Mouse (Mus musculus) liver, embryonic 12.5 days (tissue): ENCODE results near the gene Ube3b. TPM values are rescaled to one million over a fixed set of nuclear protein-coding genes. Genes with fewer than 3 reads are reported as not detected.

ENCODE experiments used
- ATAC-seq: fragments of 200-750 bp; cut with Nextera tagmentation; 2 replicates; pipeline ENCODE4 v1.8.0; 2017; ENCODE audit warnings: moderate number of reproducible peaks, mild to moderate bottlenecking, moderate library complexity
- H3K27ac ChIP-seq: fragments of 300-500 bp; sonication (generic); 2 replicates; pipeline ENCODE4 v1.5.1; 2016; ENCODE audit warnings: mild to moderate bottlenecking
- H3K27me3 ChIP-seq: fragments of 300-500 bp; sonication (generic); replicated peaks from 2 replicates; pipeline ENCODE4 v1.6.1; 2016; ENCODE audit warnings: mild to moderate bottlenecking, moderate library complexity
- H3K36me3 ChIP-seq: fragments of 300-500 bp; sonication (generic); 2 replicates; pipeline ENCODE4 v1.6.1; 2016; ENCODE audit warnings: mild to moderate bottlenecking, moderate library complexity
- H3K4me1 ChIP-seq: fragments of 300-500 bp; sonication (generic); 2 replicates; pipeline ENCODE4 v1.6.1; 2016
- H3K4me2 ChIP-seq: fragments of 300-500 bp; sonication (generic); 2 replicates; pipeline ENCODE4 v1.6.1; 2016; ENCODE audit warnings: mild to moderate bottlenecking, moderate library complexity
- H3K4me3 ChIP-seq: fragments of 300-500 bp; sonication (generic); 2 replicates; pipeline ENCODE4 v1.5.1; 2016; ENCODE audit warnings: mild to moderate bottlenecking, moderate library complexity
- H3K9ac ChIP-seq: fragments of 300-500 bp; sonication (generic); 2 replicates; pipeline ENCODE4 v1.6.1; 2016; ENCODE audit warnings: mild to moderate bottlenecking, moderate library complexity
- H3K9me3 ChIP-seq: fragments of 300-500 bp; sonication (generic); replicated peaks from 2 replicates; pipeline ENCODE4 v1.6.1; 2016; ENCODE audit warnings: mild to moderate bottlenecking, moderate library complexity
- WGBS: fragments of 180-500 bp; shearing (Covaris S2); methylation state at CpG from one replicate; pipeline ENCODE4 v1.1.7; 2016; ENCODE audit not compliant: insufficient replicate concordance; 5-methylcytosine and 5-hydroxymethylcytosine counted together
- microRNA-seq: library from miRNA; unstranded; fragments of <30 nt; microRNA quantifications from one replicate; pipeline ENCODE4, GENCODE M21; 2017
- polyA plus RNA-seq: library from polyadenylated mRNA; unstranded; fragments of >200 nt; fragmentation: Nextera tagmentation; extraction: Ambion mirVana; gene quantifications from 2 replicates; pipeline ENCODE4 v1.2.1, GENCODE M21; 2016

Gene Ube3b
- polyA plus RNA-seq, 1 experiment from 2014 or later, result 26.5 TPM

DNA sequence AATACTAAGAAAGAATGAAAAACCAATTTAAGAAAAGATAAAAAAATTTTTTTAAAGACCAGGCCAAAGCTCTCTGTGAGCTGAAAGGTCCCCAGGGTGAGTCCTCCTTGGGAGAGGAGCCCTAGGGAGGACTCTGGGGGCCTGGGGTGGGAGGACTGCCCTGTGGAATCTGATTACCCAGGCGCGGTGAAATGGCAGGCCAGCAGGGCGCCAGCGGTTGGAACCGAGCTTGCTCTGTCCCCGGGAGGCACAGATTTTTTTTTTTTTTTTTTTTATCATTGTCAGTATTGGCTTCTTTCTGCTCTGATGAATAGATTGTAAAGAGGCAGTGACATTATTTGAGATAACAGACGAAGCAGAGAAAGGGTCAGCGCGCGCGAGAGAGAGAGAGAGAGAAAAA lies 86.6 kb downstream of the Ube3b start:
- Histone ChIP-seq H3K9me3 (no peaks in the 10 kb centered on the region), H3K4me2 (peak overlapping the region; percentile 59), H3K4me3 (peak overlapping the region; percentile 25), H3K27me3 (peaks cover 6% of the 10 kb centered on the region; the same call in 1 of the 2 replicates), H3K4me1 (peaks cover 14% of the 10 kb centered on the region; the same call in 1 of the 2 replicates), H3K36me3 (no peaks in the 10 kb centered on the region), H3K27ac (no peak overlapping the region), H3K9ac (no peak overlapping the region)
- 7% methylated on average over 11 of the region's 11 CpGs for WGBS
- ATAC-seq, result no peak

DNA sequence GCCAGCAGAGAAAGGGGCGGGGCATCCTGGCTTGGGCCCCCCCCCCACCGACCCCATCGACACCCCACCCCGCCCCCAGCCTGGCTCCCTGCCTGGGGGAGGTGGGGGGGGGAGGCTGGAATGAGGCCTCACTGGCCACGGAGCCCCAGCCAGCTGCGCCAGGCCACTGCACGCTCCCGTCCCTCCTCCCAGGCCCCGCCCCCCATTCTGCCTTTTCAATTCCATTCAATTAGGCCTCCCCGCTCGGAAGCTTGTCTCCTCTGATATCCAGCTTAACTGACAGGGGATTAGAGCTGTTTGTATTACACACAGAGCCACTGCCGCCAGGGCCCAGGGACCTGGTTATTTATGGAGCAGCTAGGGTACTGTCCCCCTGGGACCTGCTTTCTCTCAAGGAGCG lies 87.0 kb downstream of the Ube3b start:
- H3K9ac ChIP-seq, result no peak overlapping the region
- H3K27ac ChIP-seq, result peak overlapping the region; percentile 20; the same call in 1 of the 2 replicates

DNA sequence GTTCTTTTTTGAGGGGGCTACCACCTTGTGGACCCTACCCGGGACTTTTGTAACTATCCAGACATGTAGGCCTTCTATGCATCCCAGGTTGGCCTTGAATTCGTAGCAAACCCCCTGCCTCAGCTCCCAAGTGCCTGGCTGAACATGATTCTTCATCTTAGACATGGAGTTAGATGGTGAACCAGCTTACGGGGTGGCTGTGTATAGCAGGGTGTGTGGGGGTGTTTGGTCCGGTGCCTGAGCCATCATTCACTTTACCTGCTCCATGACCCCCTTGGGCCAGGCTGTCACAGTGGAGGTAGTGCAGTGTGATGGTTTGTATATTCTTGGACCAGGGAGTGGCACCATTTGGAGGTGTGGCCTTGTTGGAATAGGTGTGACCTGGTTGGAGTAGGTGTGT lies 87.6 kb downstream of the Ube3b start:
- Histone ChIP-seq H3K36me3 (no peaks in the 10 kb centered on the region), H3K27me3 (peaks cover 6% of the 10 kb centered on the region; the same call in 1 of the 2 replicates), H3K27ac (peak overlapping the region; percentile 20; the same call in 1 of the 2 replicates), H3K9me3 (no peaks in the 10 kb centered on the region), H3K4me3 (no peak overlapping the region), H3K9ac (no peak overlapping the region), H3K4me2 (no peak overlapping the region), H3K4me1 (peaks cover 14% of the 10 kb centered on the region; the same call in 1 of the 2 replicates)
- ATAC-seq, result no peak
- WGBS, result 57% methylated on average over 4 of the region's 4 CpGs

More for the DNA sequence above, 87.0 kb downstream of the Ube3b start:
- Histone ChIP-seq H3K4me2 (peak overlapping the region; percentile 59), H3K4me3 (peak overlapping the region; percentile 25), H3K27me3 (peaks cover 6% of the 10 kb centered on the region; the same call in 1 of the 2 replicates), H3K9me3 (no peaks in the 10 kb centered on the region), H3K36me3 (no peaks in the 10 kb centered on the region), H3K4me1 (peaks cover 14% of the 10 kb centered on the region; the same call in 1 of the 2 replicates)
- ATAC-seq, result peak; percentile 44; the same call in 1 of the 2 replicates
- 5% methylated on average over 9 of the region's 13 CpGs for WGBS

DNA sequence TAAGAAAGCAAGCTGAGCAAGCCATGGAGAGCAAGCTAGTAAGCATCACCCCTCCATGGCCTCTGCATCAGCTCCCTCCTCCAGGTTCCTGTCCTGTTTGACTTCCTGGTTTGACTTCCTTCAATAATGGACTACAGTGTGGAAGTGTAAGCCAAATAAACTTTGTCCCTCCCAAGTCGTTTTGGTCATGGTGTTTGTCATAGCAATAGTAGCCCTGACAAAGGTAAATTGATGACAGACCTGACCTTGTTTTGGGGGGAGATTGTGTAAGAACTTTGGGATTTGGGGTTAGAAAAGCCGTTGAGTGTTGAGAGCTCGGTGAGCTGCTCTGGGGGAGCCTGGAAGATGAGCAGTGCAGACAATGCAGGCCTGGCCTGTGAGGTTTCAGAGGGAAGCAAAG lies 90.0 kb downstream of the Ube3b start:
- H3K4me3 ChIP-seq, result no peak overlapping the region
- H3K4me2 ChIP-seq, result no peak overlapping the region
- ATAC-seq, result no peak
- H3K9me3 ChIP-seq, result no peaks in the 10 kb centered on the region
- H3K27me3 ChIP-seq, result peaks cover 6% of the 10 kb centered on the region; the same call in 1 of the 2 replicates
- no peak overlapping the region for H3K27ac ChIP-seq
- H3K4me1 ChIP-seq, result 0 out of 2 replicates have a peak, but pooled peaks cover 14% of the 10 kb centered on the region
- WGBS, result 57% methylated on average over 3 of the region's 3 CpGs
- H3K9ac ChIP-seq, result no peak overlapping the region
- no peaks in the 10 kb centered on the region for H3K36me3 ChIP-seq

Small RNA genes within 50 kb of the gene (microRNA-seq; reads per million reads assigned to microRNA genes)
- gene Mir7027, result not detected

Other genes with a start within 250 kb of the Ube3b start
- gene Acacb, start 234.1 kb upstream of the Ube3b start, polyA plus RNA-seq, result 0.60 and 0.70 TPM in 2 replicates
- not detected in 2 replicates for gene Foxn4, start 106.8 kb upstream of the Ube3b start, polyA plus RNA-seq
- gene Myo1h, start 91.4 kb upstream of the Ube3b start, polyA plus RNA-seq, result 0.38 and 0.56 TPM in 2 replicates
- 35.5 and 36.2 TPM in 2 replicates for gene Kctd10, start 99 bp upstream of the Ube3b start, polyA plus RNA-seq
- gene Mmab, start 63.5 kb downstream of the Ube3b start, polyA plus RNA-seq, result 17.7 and 17.9 TPM in 2 replicates
- gene Mvk, start 63.7 kb downstream of the Ube3b start, polyA plus RNA-seq, result 34.6 and 35.2 TPM in 2 replicates
- gene Fam222a, start 187.4 kb downstream of the Ube3b start, polyA plus RNA-seq, result 1.3 and 1.4 TPM in 2 replicates